ENCODE assay signal across 11 mouse cellular contexts in the genomic region with DNA sequence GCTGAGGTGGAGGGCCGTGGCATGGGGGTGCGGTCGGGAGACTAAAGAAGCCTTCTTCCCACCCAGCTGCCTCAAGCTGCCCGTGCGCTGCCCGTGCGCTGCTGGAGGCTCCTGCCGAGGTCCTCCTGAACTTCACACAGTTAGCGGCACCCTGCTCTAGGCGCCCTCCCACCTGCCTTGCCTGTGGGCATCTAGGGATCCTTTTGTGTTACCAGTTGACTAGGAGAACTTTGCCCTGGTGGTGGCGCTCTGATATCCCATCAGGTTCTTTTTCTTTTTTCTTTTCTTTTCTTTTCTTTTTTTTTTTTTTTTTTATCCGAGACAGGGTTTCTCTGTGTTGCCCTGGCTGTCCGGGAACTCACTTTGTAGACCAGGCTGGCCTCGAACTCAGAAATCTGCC. TPM values are rescaled to one million over a fixed set of nuclear protein-coding genes. Genes with fewer than 3 reads are reported as not detected.
A peak's percentile ranks its signal among the peaks of the same experiment; 100 is the strongest.
DNase-seq lines count a peak whose midpoint lies in the region; ATAC-seq lines count a peak whose summit lies in the region.
"Had no signal": no experiment of that assay in that cellular context is flagged by ENCODE, and none has a peak within 500 bp of the region (broad histone marks: within the 10 kb centered on the region; RNA-seq: fewer than 3 reads in every experiment).

No protein-coding gene starts in this region.

- ATAC-seq in hindbrain, embryonic 11.5 days (ENCODE audit: low FRiP score) = no peak
- ATAC-seq in embryonic facial prominence, embryonic 13.5 days (ENCODE audit: insufficient number of reproducible peaks, insufficient read depth, low FRiP score, low TSS enrichment, low read depth) = no peak
- no peak for ATAC-seq in liver, embryonic 13.5 days (ENCODE audit: low read depth)

- no peaks in the 10 kb centered on the region for H3K36me3 ChIP-seq in hindbrain, embryonic 10.5 days
- H3K36me3 ChIP-seq in hindbrain, embryonic 11.5 days (ENCODE audit: control insufficient read depth, insufficient read depth, low read length) = no peaks in the 10 kb centered on the region
- no peaks in the 10 kb centered on the region for H3K36me3 ChIP-seq in embryonic facial prominence, embryonic 13.5 days
- H3K36me3 ChIP-seq in liver, embryonic 13.5 days = no peaks in the 10 kb centered on the region

- no peak overlapping the region for H3K4me2 ChIP-seq in hindbrain, embryonic 11.5 days (replicated peaks; ENCODE audit: low read depth, low read length)
- peak overlapping the region; percentile 21 for H3K4me2 ChIP-seq in embryonic facial prominence, embryonic 13.5 days
- H3K4me2 ChIP-seq in liver, embryonic 13.5 days = 0 out of 2 replicates have a peak overlapping the region, but pooled peaks have one; percentile 17

- H3K27ac ChIP-seq in hindbrain, embryonic 10.5 days = peak overlapping the region; percentile 53; the same call in 1 of the 2 replicates
- H3K27ac ChIP-seq in hindbrain, embryonic 11.5 days (ENCODE audit: low read depth, low read length) = no peak overlapping the region
- H3K27ac ChIP-seq in embryonic facial prominence, embryonic 13.5 days = no peak overlapping the region
- H3K27ac ChIP-seq in liver, embryonic 13.5 days = no peak overlapping the region

- peak overlapping the region; percentile 24; the same call in 1 of the 2 replicates for H3K4me3 ChIP-seq in hindbrain, embryonic 10.5 days
- H3K4me3 ChIP-seq in hindbrain, embryonic 11.5 days (ENCODE audit: low read depth, low read length) = no peak overlapping the region
- no peak overlapping the region for H3K4me3 ChIP-seq in embryonic facial prominence, embryonic 13.5 days
- H3K4me3 ChIP-seq in liver, embryonic 13.5 days (replicated peaks) = no peak overlapping the region

- no peaks in the 10 kb centered on the region for H3K9me3 ChIP-seq in hindbrain, embryonic 10.5 days
- no peaks in the 10 kb centered on the region for H3K9me3 ChIP-seq in hindbrain, embryonic 11.5 days (ENCODE audit: control insufficient read depth, low read length)
- no peaks in the 10 kb centered on the region for H3K9me3 ChIP-seq in embryonic facial prominence, embryonic 13.5 days
- H3K9me3 ChIP-seq in liver, embryonic 13.5 days (replicated peaks) = no peaks in the 10 kb centered on the region

- 37% methylated on average over 14 of the region's 14 CpGs for WGBS in hindbrain, embryonic 10.5 days
- WGBS in hindbrain, embryonic 11.5 days = 31% methylated on average over 14 of the region's 14 CpGs
- WGBS in embryonic facial prominence, embryonic 13.5 days = 26% methylated on average over 14 of the region's 14 CpGs
- 39% methylated on average over 14 of the region's 14 CpGs for WGBS in liver, embryonic 13.5 days (ENCODE audit: insufficient replicate concordance)

- peaks cover 14% of the 10 kb centered on the region for H3K4me1 ChIP-seq in hindbrain, embryonic 10.5 days (replicated peaks)
- H3K4me1 ChIP-seq in hindbrain, embryonic 11.5 days (replicated peaks; ENCODE audit: control insufficient read depth, insufficient read depth, low read length) = no peaks in the 10 kb centered on the region
- peaks cover 8% of the 10 kb centered on the region; the same call in 1 of the 2 replicates for H3K4me1 ChIP-seq in embryonic facial prominence, embryonic 13.5 days
- H3K4me1 ChIP-seq in liver, embryonic 13.5 days (replicated peaks) = peaks cover 10% of the 10 kb centered on the region

- H3K27me3 ChIP-seq in hindbrain, embryonic 10.5 days (ENCODE audit: insufficient read depth, poor library complexity, severe bottlenecking) = peaks cover 32% of the 10 kb centered on the region
- peaks cover 2% of the 10 kb centered on the region; the same call in 1 of the 2 replicates for H3K27me3 ChIP-seq in hindbrain, embryonic 11.5 days (ENCODE audit: control insufficient read depth, insufficient read depth, low read length)
- peaks cover 15% of the 10 kb centered on the region for H3K27me3 ChIP-seq in embryonic facial prominence, embryonic 13.5 days
- peaks cover 13% of the 10 kb centered on the region for H3K27me3 ChIP-seq in liver, embryonic 13.5 days

- DNase-seq in hindbrain, embryonic 10.5 days (ENCODE audit: low spot score) = no peak
- DNase-seq in hindbrain, embryonic 11.5 days (ENCODE audit: low spot score) = no peak
- DNase-seq in R1 (ENCODE audit: low read depth, low spot score) = peak; percentile 75
- DNase-seq in liver, embryonic 13.5 days = no peak
- DNase-seq in gastrocnemius, postnatal 10 days = no peak
- DNase-seq in right cerebral cortex, adult 18-20 months = no peak
- DNase-seq in heart, adult 8-10 months (ENCODE audit: low spot score) = no peak
- DNase-seq: gastrocnemius, postnatal 25 days had no signal

- no peak overlapping the region for H3K9ac ChIP-seq in hindbrain, embryonic 11.5 days (ENCODE audit: low read depth, low read length)
- H3K9ac ChIP-seq in embryonic facial prominence, embryonic 13.5 days = no peak overlapping the region
- no peak overlapping the region for H3K9ac ChIP-seq in liver, embryonic 13.5 days

RNA-seq across cellular contexts. Expression of a gene that starts 19.4 kb away (rescaled TPM):
- polyA plus RNA-seq in hindbrain, embryonic 10.5 days (2016; fragmentation: Nextera tagmentation; extraction: Ambion mirVana) = not detected in 2 replicates
- polyA plus RNA-seq in hindbrain, embryonic 11.5 days (2014; fragmentation: Nextera tagmentation; extraction: Ambion mirVana) = not detected in 2 replicates
- not detected in 2 replicates for polyA plus RNA-seq in embryonic facial prominence, embryonic 13.5 days (2015; fragmentation: Nextera tagmentation; extraction: Ambion mirVana)
- not detected in 2 replicates for polyA plus RNA-seq in liver, embryonic 13.5 days (2015; fragmentation: Nextera tagmentation; extraction: Ambion mirVana)
- total RNA-seq in gastrocnemius, postnatal 10 days (2021) = not detected
- total RNA-seq in heart, adult 8-10 months (2022) = not detected
- total RNA-seq: gastrocnemius, postnatal 25 days; left cerebral cortex, adult 8-10 months had no signal
- polyA plus RNA-seq: midbrain, embryonic 14.5 days had no signal

RNA-seq across cellular contexts. Expression of a gene that starts 31.7 kb away (rescaled TPM):
- polyA plus RNA-seq in hindbrain, embryonic 10.5 days (2016; fragmentation: Nextera tagmentation; extraction: Ambion mirVana) = not detected in 2 replicates
- not detected in 2 replicates for polyA plus RNA-seq in hindbrain, embryonic 11.5 days (2014; fragmentation: Nextera tagmentation; extraction: Ambion mirVana)
- not detected in 2 replicates for polyA plus RNA-seq in embryonic facial prominence, embryonic 13.5 days (2015; fragmentation: Nextera tagmentation; extraction: Ambion mirVana)
- polyA plus RNA-seq in liver, embryonic 13.5 days (2015; fragmentation: Nextera tagmentation; extraction: Ambion mirVana) = not detected in 2 replicates
- total RNA-seq in gastrocnemius, postnatal 10 days (2021) = not detected
- not detected for total RNA-seq in heart, adult 8-10 months (2022)
- total RNA-seq: gastrocnemius, postnatal 25 days; left cerebral cortex, adult 8-10 months had no signal
- polyA plus RNA-seq: midbrain, embryonic 14.5 days had no signal

RNA-seq across cellular contexts. Expression of a gene that starts 39.1 kb away (rescaled TPM):
- polyA plus RNA-seq in hindbrain, embryonic 10.5 days (2016; fragmentation: Nextera tagmentation; extraction: Ambion mirVana) = 4.4 and 5.2 TPM in 2 replicates
- polyA plus RNA-seq in hindbrain, embryonic 11.5 days (2014; fragmentation: Nextera tagmentation; extraction: Ambion mirVana) = 5.8 and 6.6 TPM in 2 replicates
- polyA plus RNA-seq in embryonic facial prominence, embryonic 13.5 days (2015; fragmentation: Nextera tagmentation; extraction: Ambion mirVana) = 5.3 and 7.6 TPM in 2 replicates
- 0.15 and 0.36 TPM in 2 replicates for polyA plus RNA-seq in liver, embryonic 13.5 days (2015; fragmentation: Nextera tagmentation; extraction: Ambion mirVana)
- total RNA-seq in gastrocnemius, postnatal 10 days (2021) = 1 to 10 TPM; 1.4 to 2.0 TPM
- total RNA-seq in heart, adult 8-10 months (2022) = under 1 TPM; 0.43 to 0.82 (median 0.61) TPM

RNA-seq across cellular contexts. Expression of a gene that starts 49.8 kb away (rescaled TPM):
- not detected in 2 replicates for polyA plus RNA-seq in hindbrain, embryonic 10.5 days (2016; fragmentation: Nextera tagmentation; extraction: Ambion mirVana)
- not detected in 2 replicates for polyA plus RNA-seq in hindbrain, embryonic 11.5 days (2014; fragmentation: Nextera tagmentation; extraction: Ambion mirVana)
- not detected in 2 replicates for polyA plus RNA-seq in embryonic facial prominence, embryonic 13.5 days (2015; fragmentation: Nextera tagmentation; extraction: Ambion mirVana)
- not detected in 2 replicates for polyA plus RNA-seq in liver, embryonic 13.5 days (2015; fragmentation: Nextera tagmentation; extraction: Ambion mirVana)
- total RNA-seq in gastrocnemius, postnatal 10 days (2021) = not detected
- not detected for total RNA-seq in heart, adult 8-10 months (2022)
- total RNA-seq: gastrocnemius, postnatal 25 days; left cerebral cortex, adult 8-10 months had no signal
- polyA plus RNA-seq: midbrain, embryonic 14.5 days had no signal

RNA-seq across cellular contexts. Expression of a gene that starts 53.7 kb away (rescaled TPM):
- 6.7 and 7.1 TPM in 2 replicates for polyA plus RNA-seq in hindbrain, embryonic 10.5 days (2016; fragmentation: Nextera tagmentation; extraction: Ambion mirVana)
- polyA plus RNA-seq in hindbrain, embryonic 11.5 days (2014; fragmentation: Nextera tagmentation; extraction: Ambion mirVana) = 6.5 and 8.7 TPM in 2 replicates
- 9.9 and 13.4 TPM in 2 replicates for polyA plus RNA-seq in embryonic facial prominence, embryonic 13.5 days (2015; fragmentation: Nextera tagmentation; extraction: Ambion mirVana)
- polyA plus RNA-seq in liver, embryonic 13.5 days (2015; fragmentation: Nextera tagmentation; extraction: Ambion mirVana) = 32.1 and 32.9 TPM in 2 replicates
- 10 to 100 TPM in 1 of 2 experiments, 1 to 10 TPM in 1; 10.0 to 10.8 TPM for total RNA-seq in gastrocnemius, postnatal 10 days (2021)
- total RNA-seq in heart, adult 8-10 months (2022) = 1 to 10 TPM; 3.5 to 5.7 (median 4.8) TPM
